Mouse (Mus musculus): ENCODE results near the gene Tstd2. TPM values are rescaled to one million over a fixed set of nuclear protein-coding genes. Genes with fewer than 3 reads are reported as not detected.
A peak's percentile ranks its signal among the peaks of the same experiment; 100 is the strongest.

Gene Tstd2
- polyA plus RNA-seq (2012; ENCODE audit: insufficient read depth, insufficient read length, missing spikeins), result 13.8 and 15.5 TPM in 2 replicates

DNA sequence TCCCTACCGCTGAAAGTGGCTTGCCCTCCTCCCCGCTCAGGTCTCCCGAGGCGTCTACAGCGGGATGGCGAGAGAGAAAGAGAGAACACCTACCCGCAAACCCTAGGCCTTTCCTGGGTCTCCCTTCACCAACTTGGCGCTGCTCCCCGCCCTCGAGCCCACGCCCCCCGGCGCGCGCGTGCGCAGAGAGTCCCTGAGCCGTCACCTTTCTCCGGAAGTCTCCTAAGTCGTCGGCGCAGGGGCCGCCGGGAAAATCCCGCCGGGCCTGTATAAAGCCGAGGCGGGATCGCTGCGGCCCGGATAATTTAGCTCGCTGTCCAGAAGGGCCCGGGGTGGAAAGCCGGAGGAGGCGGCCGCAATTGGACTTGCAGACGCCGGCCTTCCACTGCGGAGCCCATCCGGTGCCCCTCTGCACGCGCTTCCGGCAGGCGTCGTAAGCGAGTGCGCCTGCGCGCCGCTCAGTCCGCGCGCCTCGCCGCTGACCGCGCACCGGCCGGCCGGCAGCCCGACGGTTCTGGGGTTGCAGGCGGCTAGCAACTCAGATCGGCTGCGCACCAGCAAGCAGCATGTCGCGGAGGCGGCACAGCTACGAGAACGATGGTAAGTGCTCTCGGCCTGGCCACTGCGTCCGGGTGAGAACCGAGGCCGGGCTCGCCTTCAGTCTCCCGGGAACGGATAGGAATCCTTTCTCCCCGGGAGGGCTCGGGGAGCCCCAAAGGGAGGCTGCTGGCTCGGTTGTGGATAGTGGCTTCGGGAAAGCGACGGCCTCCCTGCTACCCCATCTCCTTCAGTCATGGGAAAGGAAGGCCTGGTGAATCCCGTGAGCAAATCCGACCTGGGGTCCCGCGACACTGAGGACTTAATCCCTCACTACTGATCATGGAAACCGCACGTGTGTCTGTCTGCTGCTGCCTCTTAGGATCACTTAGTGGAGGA lies at the start of gene Tstd2, which contains the start of gene Ncbp1:
Gene Tstd2 (minus strand): TSS at position 408 of the 936 bp plus-strand sequence.
Gene Ncbp1 (plus strand): TSS at position 327 of the 936 bp plus-strand sequence.
- peaks cover 6% of the 10 kb centered on the region; the same call in 1 of the 2 replicates for H3K4me1 ChIP-seq (ENCODE audit: control insufficient read depth, insufficient read depth, insufficient read length, low read length)
- H3K27ac ChIP-seq (replicated peaks; ENCODE audit: low read depth, low read length), result peak within 1 kb of the TSS; percentile 94
- H3K4me3 ChIP-seq (ENCODE audit: insufficient read depth, low read depth, low read length), result peak within 1 kb of the TSS; percentile 86

GRCm38 (mm10) chr4:46186466-46186865 lies 48.0 kb upstream of the Tstd2 start:
- no peak overlapping the region for H3K4me3 ChIP-seq (ENCODE audit: insufficient read depth, low read depth, low read length)
- H3K27ac ChIP-seq (replicated peaks; ENCODE audit: low read depth, low read length), result no peak overlapping the region
- H3K4me1 ChIP-seq (ENCODE audit: control insufficient read depth, insufficient read depth, insufficient read length, low read length), result no peaks in the 10 kb centered on the region

- H3K4me3 ChIP-seq (ENCODE audit: insufficient read depth, low read depth, low read length), result no peak overlapping the region
- H3K27ac ChIP-seq (replicated peaks; ENCODE audit: low read depth, low read length), result no peak overlapping the region
- H3K4me1 ChIP-seq (ENCODE audit: control insufficient read depth, insufficient read depth, insufficient read length, low read length), result no peaks in the 10 kb centered on the region
Measured at GRCm38 (mm10) chr4:46185890-46186289, 47.4 kb upstream of the Tstd2 start.

- Histone ChIP-seq H3K4me1 (ENCODE audit: control insufficient read depth, insufficient read depth, insufficient read length, low read length) (no peaks in the 10 kb centered on the region), H3K27ac (replicated peaks; ENCODE audit: low read depth, low read length) (no peak overlapping the region)
Measured at GRCm38 (mm10) chr4:46185423-46185822, 46.9 kb upstream of the Tstd2 start.

GRCm38 (mm10) chr4:46182181-46182580 lies 43.7 kb upstream of the Tstd2 start:
- Histone ChIP-seq H3K4me1 (ENCODE audit: control insufficient read depth, insufficient read depth, insufficient read length, low read length) (no peaks in the 10 kb centered on the region), H3K27ac (replicated peaks; ENCODE audit: low read depth, low read length) (no peak overlapping the region), H3K4me3 (ENCODE audit: insufficient read depth, low read depth, low read length) (no peak overlapping the region)

More at GRCm38 (mm10) chr4:46185423-46185822, 46.9 kb upstream of the Tstd2 start:
- no peak overlapping the region for H3K4me3 ChIP-seq (ENCODE audit: insufficient read depth, low read depth, low read length)

GRCm38 (mm10) chr4:46181168-46181567 lies 42.7 kb upstream of the Tstd2 start:
- H3K4me1 ChIP-seq (ENCODE audit: control insufficient read depth, insufficient read depth, insufficient read length, low read length), result no peaks in the 10 kb centered on the region
- no peak overlapping the region for H3K27ac ChIP-seq (replicated peaks; ENCODE audit: low read depth, low read length)
- H3K4me3 ChIP-seq (ENCODE audit: insufficient read depth, low read depth, low read length), result no peak overlapping the region

DNA sequence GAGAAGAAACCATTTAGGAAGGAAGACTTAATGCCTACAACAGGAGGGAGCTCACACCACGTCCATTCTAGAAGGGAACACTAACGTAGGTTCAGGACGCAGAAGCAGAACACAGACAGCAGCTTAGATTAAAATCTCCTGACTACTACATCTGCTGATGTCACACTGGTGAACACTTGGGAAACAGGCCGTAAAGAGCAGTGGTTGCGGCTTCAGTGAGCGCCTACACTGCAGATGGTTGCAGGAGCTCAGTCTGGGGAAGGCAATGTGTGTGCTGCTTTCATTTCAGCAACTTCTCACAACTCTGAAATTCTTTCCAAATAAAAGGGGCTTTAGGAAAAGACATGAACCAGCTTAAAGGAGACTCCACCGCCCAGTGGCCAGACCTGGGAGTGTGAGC lies 39.0 kb upstream of the Tstd2 start:
- no peak overlapping the region for H3K4me3 ChIP-seq (ENCODE audit: insufficient read depth, low read depth, low read length)
- no peaks in the 10 kb centered on the region for H3K4me1 ChIP-seq (ENCODE audit: control insufficient read depth, insufficient read depth, insufficient read length, low read length)
- H3K27ac ChIP-seq (replicated peaks; ENCODE audit: low read depth, low read length), result no peak overlapping the region

- H3K27ac ChIP-seq (replicated peaks; ENCODE audit: low read depth, low read length), result no peak overlapping the region
- H3K4me3 ChIP-seq (ENCODE audit: insufficient read depth, low read depth, low read length), result no peak overlapping the region
- no peaks in the 10 kb centered on the region for H3K4me1 ChIP-seq (ENCODE audit: control insufficient read depth, insufficient read depth, insufficient read length, low read length)
Measured at GRCm38 (mm10) chr4:46177018-46177417, 38.5 kb upstream of the Tstd2 start.

DNA sequence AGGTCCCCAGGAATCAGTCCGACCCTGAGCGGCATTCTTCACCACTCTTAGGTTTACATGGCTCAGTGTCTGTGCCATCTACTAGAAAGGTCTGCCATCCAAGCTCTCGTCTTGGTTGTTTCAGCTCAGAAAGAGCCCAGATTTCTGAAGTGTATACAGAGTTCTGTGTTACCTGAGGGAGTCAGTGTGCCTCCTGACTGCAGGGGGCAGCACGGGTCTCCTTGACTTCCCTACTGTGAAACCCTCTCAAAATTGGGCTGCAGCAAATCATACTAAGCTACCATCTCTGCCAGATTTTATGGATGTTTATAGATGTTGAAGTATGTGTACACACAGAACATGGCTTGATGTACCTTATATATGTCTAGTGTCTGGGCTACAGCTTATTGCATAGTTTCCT lies 37.8 kb upstream of the Tstd2 start:
- Histone ChIP-seq H3K27ac (replicated peaks; ENCODE audit: low read depth, low read length) (no peak overlapping the region), H3K4me3 (ENCODE audit: insufficient read depth, low read depth, low read length) (no peak overlapping the region), H3K4me1 (ENCODE audit: control insufficient read depth, insufficient read depth, insufficient read length, low read length) (no peaks in the 10 kb centered on the region)

- Histone ChIP-seq H3K4me1 (ENCODE audit: control insufficient read depth, insufficient read depth, insufficient read length, low read length) (no peaks in the 10 kb centered on the region), H3K4me3 (ENCODE audit: insufficient read depth, low read depth, low read length) (no peak overlapping the region), H3K27ac (replicated peaks; ENCODE audit: low read depth, low read length) (no peak overlapping the region)
Measured at GRCm38 (mm10) chr4:46171761-46172160, 33.3 kb upstream of the Tstd2 start.

DNA sequence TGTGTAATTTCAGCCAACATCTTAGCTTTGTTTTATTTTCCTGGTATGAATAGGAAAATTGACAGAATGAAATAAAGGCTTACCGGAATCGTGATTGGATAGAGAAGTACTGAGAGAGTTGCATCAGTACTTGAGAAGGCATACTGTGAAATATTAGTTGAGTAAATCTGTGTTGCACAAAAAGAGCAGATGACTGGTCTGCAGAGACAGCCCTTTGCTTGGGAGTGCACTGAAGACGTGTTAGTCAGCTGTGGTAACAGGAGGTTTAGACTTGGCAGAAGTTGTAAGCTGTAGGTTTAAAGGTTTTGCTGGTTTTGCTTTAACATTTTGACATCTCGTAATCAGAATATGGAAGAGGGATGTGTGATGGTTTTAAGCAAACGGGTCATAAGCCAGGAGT lies 27.3 kb upstream of the Tstd2 start:
- Histone ChIP-seq H3K4me1 (ENCODE audit: control insufficient read depth, insufficient read depth, insufficient read length, low read length) (no peaks in the 10 kb centered on the region), H3K4me3 (ENCODE audit: insufficient read depth, low read depth, low read length) (no peak overlapping the region), H3K27ac (replicated peaks; ENCODE audit: low read depth, low read length) (no peak overlapping the region)

DNA sequence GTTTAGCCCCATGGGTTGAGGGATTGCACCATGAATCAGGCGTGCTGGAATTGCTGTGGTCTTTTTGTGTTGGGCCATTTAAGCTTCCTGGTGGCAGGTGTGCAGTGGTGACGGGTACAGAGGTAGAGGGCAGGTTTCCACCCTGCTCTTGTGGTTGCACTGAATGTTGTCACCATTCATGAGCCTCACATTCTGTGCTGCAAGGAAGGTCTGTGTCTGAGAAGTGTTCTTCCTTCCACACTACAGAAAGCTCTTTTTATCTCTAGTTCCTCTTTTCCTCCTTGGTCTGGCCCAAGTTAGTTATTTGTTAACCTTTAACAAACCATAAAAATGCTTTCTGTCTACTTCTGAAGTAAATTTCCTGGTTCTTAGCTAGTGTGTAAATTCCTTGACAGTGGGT lies 25.5 kb upstream of the Tstd2 start:
- Histone ChIP-seq H3K4me3 (ENCODE audit: insufficient read depth, low read depth, low read length) (no peak overlapping the region), H3K27ac (replicated peaks; ENCODE audit: low read depth, low read length) (no peak overlapping the region), H3K4me1 (ENCODE audit: control insufficient read depth, insufficient read depth, insufficient read length, low read length) (no peaks in the 10 kb centered on the region)

DNA sequence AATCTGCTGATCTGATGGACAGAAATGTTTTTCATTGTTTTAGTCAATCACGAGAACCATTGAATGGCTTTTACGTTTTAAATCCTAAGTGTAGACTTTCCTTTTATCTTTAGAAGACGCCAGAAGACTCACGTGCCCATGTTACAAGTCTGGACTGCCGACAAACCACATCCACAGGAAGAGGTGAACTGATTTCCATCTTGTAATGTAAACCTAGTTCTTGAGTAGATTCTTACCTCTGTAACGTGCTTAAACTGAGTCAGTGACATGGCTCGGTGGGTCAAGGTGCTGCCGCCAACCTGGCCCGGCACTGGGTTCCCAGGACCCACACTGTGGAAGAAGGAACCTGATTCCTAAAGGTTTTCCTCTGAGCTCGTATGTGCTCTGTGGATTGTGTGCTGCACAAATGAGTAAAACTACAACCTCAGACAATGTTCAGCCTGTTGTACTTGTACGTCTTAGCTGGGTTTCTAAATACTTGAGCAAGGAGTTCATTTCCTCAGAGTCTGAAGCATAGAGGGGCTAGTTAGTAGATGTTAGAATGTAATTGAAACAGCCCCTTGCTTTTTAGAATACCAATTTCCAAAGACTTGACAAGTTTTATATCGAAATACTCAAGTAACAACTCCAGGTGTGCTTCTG lies 13.5 kb upstream of the Tstd2 start:
- no peaks in the 10 kb centered on the region for H3K4me1 ChIP-seq (ENCODE audit: control insufficient read depth, insufficient read depth, insufficient read length, low read length)
- no peak overlapping the region for H3K4me3 ChIP-seq (ENCODE audit: insufficient read depth, low read depth, low read length)
- H3K27ac ChIP-seq (replicated peaks; ENCODE audit: low read depth, low read length), result no peak overlapping the region

- Histone ChIP-seq H3K4me3 (ENCODE audit: insufficient read depth, low read depth, low read length) (no peak overlapping the region), H3K27ac (replicated peaks; ENCODE audit: low read depth, low read length) (no peak overlapping the region), H3K4me1 (ENCODE audit: control insufficient read depth, insufficient read depth, insufficient read length, low read length) (no peaks in the 10 kb centered on the region)
Measured at GRCm38 (mm10) chr4:46146881-46147280, 8.4 kb upstream of the Tstd2 start.

GRCm38 (mm10) chr4:46144323-46144722 lies 5.8 kb upstream of the Tstd2 start:
- H3K4me1 ChIP-seq (ENCODE audit: control insufficient read depth, insufficient read depth, insufficient read length, low read length), result peaks cover 6% of the 10 kb centered on the region; the same call in 1 of the 2 replicates
- no peak overlapping the region for H3K4me3 ChIP-seq (ENCODE audit: insufficient read depth, low read depth, low read length)
- no peak overlapping the region for H3K27ac ChIP-seq (replicated peaks; ENCODE audit: low read depth, low read length)
